Mouse (Mus musculus) lung, adult 2 months (tissue): ENCODE measurements around the gene Adamts5.

Experiments used
- CTCF ChIP-seq: fragments of 200-500 bp; IDR thresholded peaks from 2 replicates; pipeline ENCODE4 v1.5.1; 2011; ENCODE audit warnings: mild to moderate bottlenecking, low read length, control low read depth; ENCODE audit not compliant: insufficient read depth
- POLR2A ChIP-seq: fragments of 200-500 bp; IDR thresholded peaks from 2 replicates; pipeline ENCODE4 v1.6.1; 2011; ENCODE audit warnings: low read depth, mild to moderate bottlenecking, control low read depth, low read length, borderline replicate concordance; ENCODE audit errors: extremely low read depth

DNA sequence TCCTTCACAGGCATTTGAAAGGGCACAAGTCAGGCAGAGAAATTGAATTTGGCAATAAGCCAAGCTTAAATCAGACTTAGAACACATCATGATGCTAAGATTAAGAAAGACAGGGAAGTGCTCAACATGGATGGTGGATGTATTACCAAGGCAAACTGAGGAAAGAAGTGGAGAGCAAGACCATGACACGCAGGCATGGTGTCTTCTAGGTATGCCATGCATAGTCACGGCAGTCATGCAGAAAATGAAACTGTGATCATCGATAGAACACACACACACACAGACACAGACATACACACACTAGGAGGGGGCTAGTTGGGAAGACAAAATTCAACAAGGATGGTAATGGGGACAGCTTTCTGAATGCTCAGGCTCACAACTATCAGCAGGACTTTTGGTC, 3.8 kb downstream of the Adamts5 start:
- no peak for TF ChIP-seq CTCF
- no peak for TF ChIP-seq POLR2A
